Mouse (Mus musculus) adrenal gland, postnatal 36 days (tissue): ENCODE data around the gene Med27. TPM values are rescaled to one million over a fixed set of nuclear protein-coding genes. Genes with fewer than 3 reads are reported as not detected.

Experiments used
- DNase-seq, 2 experiments: peaks; one replicate each; pipeline ENCODE4 v3.0.0; 2021; ENCODE audit warnings: mixed read lengths in 1 of 2
- total RNA-seq, 2 experiments: library from RNA; stranded (reverse); gene quantifications; 2 replicates each; pipeline ENCODE4 v1.2.3; 2021

The Med27 gene
- total RNA-seq, 2 experiments from 2014 or later: 26.8 to 27.2 TPM

GRCm38 (mm10) chr2:29437111-29437510 is 90.5 kb downstream of the Med27 start:
- no peak for DNase-seq

GRCm38 (mm10) chr2:29437861-29438529 is 91.4 kb downstream of the Med27 start:
- no peak for DNase-seq

- peak; percentile 44 to 64 for DNase-seq
Measured at GRCm38 (mm10) chr2:29438530-29438862, 91.9 kb downstream of the Med27 start.

DNA sequence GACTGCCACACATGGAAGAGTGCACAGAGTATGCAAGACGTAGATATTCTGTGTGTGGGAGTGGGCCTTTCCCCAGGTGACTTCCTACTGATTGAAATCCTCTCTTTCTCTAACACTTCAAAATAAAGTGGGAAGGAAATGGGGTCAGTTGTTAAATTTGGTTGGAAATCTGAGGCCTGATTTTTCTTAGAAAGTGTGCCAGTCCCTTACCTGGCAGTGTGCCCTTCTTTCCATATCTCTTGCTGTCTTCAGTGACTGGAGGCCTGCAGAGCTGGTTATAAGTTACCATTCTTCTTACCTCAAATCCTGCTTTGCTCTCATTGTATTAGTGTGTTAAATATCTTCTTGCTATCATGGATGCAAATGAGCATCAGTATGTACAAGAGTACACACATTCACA is 92.4 kb downstream of the Med27 start:
- no peak for DNase-seq

DNA sequence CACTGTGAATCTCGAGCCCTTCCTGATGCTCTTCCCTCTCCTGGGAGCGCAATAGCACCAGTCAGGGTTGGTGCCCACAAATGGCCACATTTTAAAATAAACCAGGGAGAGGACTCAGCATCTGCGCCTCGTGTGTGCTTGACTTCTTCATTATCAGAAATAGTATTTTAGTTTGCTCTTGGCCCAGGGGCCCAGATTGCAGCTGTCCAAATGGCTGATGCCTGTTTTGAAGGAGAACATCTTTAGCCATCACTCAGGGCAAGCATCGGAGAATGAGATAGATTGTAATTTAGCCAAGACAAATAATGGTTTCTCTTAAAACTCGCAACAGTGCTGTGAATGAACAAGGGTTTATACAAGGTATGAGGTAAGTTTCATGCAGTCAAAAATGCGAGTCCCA is 92.8 kb downstream of the Med27 start:
- DNase-seq: no peak

DNA sequence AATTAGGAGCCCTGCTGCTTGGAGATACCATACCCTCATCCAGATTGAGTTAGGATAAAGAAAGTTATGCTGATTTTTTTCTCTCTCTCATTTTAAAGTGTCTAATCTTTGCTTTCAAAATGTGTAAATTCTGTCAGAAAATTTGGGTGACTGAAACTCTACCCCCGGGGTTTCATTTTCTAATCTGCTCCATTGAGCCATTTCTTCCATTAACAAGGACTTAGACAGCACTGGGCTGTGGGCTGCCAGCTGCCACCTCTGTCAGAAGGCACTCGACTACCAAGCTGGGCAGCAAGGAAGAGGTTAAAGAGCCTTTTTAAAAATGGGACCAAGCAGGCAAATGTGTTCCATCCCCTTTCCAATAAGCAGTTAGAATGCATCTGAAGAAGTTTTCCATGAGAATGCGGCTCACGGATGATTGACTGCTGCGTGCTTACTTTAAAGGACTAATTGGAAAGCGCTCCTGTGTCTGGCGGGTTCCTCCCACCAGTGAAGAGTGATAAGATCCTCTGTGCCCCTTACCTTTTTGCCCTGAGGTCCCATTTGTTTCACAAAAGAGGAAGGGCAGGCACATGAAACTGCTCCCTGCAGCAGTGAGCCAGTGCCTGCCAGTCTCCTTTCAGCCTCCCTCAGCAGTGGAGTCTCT is 93.4 kb downstream of the Med27 start:
- no peak for DNase-seq

DNA sequence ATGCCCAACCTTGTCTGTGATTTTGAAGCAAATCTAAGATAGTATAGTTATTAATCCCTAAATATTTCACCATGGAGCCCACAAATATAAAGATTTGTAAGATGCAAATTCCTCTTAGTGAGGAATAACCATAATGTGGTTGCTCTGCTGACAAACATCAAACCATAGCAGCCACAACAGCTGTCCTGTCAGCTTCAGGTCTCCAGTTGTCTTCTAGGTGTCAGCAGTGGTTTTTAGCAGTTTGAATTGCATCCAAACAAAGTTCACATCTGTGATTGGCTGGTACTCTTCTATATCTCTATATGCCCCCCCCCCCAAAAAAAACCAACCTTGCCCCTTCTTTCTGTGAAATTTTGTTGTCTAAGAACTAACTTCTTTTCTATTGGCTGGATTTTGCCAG is 95.7 kb downstream of the Med27 start:
- DNase-seq: no peak

DNA sequence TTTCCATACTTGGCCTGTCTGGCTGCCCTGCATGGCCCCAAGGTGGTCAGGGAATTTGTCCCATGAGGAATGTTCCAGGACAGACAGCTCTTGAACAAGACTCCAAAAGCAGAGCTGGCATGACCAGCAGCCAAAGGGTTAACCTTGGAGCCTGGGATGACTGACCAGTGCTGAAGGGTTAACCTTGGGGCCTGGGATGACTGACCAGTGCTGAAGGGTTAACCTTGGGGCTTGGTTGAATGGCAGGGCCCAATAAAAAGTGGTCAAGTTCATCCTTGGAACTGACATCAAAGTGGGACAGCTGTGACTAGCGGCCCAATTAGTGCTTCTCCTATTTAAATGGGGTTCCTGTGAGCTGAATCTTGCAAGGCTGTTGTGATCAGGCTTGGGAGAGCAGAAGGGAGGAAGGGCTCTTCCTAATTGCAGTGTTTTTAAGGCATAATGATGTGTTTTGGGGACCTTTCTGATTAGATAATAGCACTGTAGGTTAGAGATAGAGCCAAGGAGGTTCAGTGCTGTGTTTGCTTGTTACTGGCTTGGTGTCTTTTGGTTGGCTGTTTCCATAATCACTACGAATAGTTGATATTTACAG is 97.1 kb downstream of the Med27 start:
- peak; percentile 27 to 55 for DNase-seq

DNA sequence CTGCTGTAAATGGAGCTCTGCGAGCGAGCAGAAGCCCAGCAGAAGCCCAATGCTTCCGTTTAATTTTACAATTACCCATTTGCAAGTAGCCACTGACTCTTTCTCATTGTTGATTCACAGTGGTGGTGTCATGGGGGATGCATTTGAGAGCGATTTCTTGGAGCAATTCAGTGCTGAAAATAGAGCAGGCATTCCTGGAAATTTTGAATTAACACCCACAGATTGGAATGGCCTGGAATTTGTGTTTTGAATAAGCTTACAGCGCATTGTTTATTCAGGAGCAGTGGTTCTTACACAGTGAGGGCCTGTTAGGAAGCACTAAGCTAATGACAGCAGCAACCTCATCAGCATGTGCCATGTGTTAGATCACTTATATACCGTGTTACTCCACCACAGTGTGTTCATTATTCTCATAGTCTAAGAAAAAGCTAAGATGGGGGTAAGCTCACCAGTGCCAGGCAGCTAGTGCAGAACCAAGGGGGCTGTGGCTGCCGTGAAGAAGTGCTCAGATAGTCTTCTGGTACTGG is 101.9 kb downstream of the Med27 start:
- no peak for DNase-seq

GRCm38 (mm10) chr2:29451368-29451999 is 104.9 kb downstream of the Med27 start:
- DNase-seq: no peak

DNA sequence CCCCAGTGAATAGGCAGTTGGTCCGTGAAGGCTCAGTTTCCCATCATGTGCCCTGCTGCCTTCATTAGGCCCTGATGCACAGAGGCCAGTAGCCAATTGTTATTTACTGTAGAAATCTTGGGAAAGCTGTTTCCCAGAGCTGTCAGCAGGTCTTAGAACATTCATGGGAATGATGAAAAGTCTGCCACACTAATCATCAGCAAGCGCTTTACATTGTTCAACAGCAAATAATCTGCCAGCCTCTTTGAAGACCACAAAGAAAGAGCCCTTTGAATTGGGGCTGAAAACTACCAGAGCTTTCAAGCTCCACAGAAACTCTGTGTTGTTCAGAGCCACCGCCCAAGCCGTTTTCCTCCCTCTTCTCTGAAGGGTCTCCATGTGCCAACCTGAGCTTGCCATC is 106.8 kb downstream of the Med27 start:
- no peak for DNase-seq

GRCm38 (mm10) chr2:29456631-29457320 is 110.2 kb downstream of the Med27 start:
- DNase-seq: no peak

DNA sequence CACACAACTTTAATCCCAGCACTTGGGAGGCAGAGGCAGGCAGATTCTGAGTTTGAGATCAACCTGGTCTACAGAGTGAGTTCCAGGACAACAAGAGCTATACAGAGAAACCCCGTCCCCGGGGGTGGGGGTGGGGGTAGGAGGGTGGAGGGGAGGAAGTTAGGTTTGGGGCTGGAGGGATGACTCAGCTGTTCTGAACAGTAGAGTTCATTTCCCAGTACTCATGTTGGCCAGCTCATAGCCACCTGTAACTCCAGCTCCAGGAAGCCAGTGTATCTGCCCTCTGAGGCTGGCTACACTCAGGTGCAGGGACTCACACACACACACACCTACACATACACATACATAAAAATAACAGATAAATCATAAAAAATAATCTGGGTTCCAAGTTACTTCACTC is 111.1 kb downstream of the Med27 start:
- DNase-seq: no peak

DNA sequence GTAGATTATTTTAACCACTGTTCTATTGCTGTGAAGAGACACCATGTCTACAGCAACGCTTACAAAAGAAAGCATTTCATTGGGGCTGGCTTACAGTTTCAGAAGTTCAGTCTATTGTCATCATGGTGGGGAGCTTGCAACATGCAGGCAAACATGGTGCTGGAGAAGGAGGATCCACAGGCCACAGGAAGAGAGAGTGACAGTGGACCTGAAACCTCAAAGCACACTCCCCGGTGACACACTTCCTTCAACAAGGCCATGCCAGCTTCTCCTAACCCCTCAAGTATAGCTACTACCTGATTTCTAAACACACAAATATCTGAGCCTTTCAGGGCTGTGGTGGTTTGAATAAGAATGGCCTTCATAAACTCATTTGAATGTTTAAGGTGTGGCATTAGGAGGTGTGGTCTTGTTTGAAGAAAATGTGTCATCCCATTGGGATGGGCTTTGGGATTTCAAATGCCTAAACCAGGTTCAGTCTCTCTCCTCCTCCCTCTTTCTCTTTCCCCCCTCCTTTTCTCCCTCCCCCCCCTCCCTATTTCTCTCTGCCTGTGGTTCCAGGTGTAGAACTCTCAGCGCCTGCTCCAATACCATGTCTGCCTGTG is 111.8 kb downstream of the Med27 start:
- DNase-seq: no peak

GRCm38 (mm10) chr2:29459648-29460047 is 113.0 kb downstream of the Med27 start:
- no peak for DNase-seq

- no peak for DNase-seq
Measured at GRCm38 (mm10) chr2:29461841-29462240, 115.2 kb downstream of the Med27 start.

DNA sequence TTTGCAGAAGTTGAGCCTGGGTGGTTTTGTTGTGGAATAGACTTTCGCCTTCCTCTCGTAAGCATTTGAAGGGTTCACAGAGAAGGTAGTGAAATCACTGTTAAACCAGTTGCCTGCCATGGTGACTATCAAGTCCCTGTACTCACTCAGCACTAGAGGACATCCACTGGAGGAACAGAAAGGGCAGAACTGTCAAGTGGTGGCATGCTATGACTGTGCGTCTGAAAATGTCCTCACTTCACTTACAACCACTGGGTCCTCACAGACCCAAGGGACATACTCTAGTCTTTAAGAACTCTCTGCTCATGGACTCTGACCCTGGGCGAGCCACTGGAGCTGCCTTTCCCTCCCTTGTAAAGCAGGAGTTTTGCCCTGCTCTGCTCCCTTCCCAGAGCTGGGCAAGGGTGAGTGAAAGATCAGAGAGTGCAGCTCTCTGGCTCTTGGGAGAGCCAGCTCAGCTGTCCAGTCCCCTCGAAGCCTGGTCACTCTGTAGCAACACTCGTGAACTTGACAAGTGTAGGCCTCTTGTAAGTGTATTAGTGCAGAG is 116.5 kb downstream of the Med27 start:
- no peak for DNase-seq

GRCm38 (mm10) chr2:29464851-29465648 is 118.4 kb downstream of the Med27 start:
- no peak for DNase-seq

DNA sequence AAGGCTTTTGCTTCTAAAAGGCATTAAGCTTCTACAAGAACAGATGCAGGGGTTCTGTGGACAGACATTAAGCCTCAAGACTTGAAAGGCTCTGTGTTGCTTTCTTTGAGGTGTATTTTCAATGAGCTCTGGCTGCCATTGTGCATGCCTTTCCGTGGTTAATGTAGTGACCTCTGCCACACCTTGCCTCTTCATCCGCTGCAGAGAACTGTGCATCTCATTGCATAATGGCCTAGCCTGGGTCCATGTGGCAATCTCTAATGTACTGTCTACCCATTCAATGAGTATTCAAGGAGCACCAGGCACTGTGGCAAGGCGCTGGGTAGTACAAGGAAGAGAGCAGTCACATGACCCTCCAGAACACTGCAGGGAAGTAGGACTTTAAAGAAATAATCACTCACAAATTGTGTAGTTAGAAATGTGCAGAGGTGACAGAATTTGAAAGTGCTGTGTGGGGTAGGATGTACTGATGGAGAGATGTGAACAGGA is 119.1 kb downstream of the Med27 start:
- DNase-seq: no peak

GRCm38 (mm10) chr2:29466396-29466795 is 119.8 kb downstream of the Med27 start:
- no peak for DNase-seq

DNA sequence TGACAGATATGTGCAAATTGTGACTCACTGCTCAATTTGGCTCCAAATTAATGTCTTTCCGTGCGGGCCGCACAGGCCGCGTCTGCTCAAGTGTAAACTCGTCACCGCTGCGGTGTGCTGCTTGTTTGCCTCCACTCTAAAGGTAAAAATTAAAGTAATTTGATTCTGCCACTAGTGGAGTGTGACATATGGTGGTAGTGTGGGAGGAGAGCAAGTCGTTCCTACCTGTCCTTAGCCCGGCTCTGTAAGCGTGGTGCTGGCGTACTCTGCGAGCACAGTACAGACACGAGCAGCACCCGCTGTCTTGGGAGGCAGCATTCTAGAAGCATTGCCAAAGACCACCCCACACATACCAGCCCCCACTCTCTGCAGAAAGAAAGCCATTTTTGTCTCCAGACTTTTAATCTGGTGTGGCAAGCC is 121.9 kb downstream of the Med27 start:
- no peak for DNase-seq
